Mouse (Mus musculus) erythroblast, embryonic 14.5 days (primary cell): Measurements from ENCODE around the gene Agtrap.

ENCODE experiments used
- GATA1 ChIP-seq: IDR thresholded peaks from 2 replicates; pipeline ENCODE4 v1.6.1; 2012; ENCODE audit warnings: low read length, inconsistent platforms, mixed read lengths
- TAL1 ChIP-seq: IDR thresholded peaks from 3 replicates; pipeline ENCODE4 v1.6.1; 2012; ENCODE audit warnings: low read length, inconsistent platforms, mixed read lengths

- TF ChIP-seq TAL1 (no peak), GATA1 (no peak)
Measured at GRCm38 (mm10) chr4:148065702-148066400, 22.0 kb downstream of the Agtrap start.
